Mouse (Mus musculus): ENCODE measurements around the gene Fam76b.

- TF ChIP-seq CTCF (conservative IDR thresholded peaks at IDR 0.05; ENCODE audit: low read length) (no peak), NANOG (IDR thresholded peaks at IDR 0.05; ENCODE audit: borderline replicate concordance, low read length) (no peak), POU5F1 (IDR thresholded peaks at IDR 0.05; ENCODE audit: borderline replicate concordance, low read length) (no peak)
Measured at GRCm38 (mm10) chr9:13825896-13826295, 1.6 kb upstream of the Fam76b start.

All from E14TG2a.4 (cell line).